Mouse (Mus musculus) embryo, embryonic 9.5 days (tissue): ENCODE results near the gene Slc17a7.
"Not testable (repeated sequence)": the region's sequence is repeated elsewhere in the genome, so short reads cannot be mapped to it uniquely, and the experiment has no call there.

Experiments
- DNase-seq: peaks from one replicate; pipeline ENCODE4 v3.0.0-alpha.2; 2017; ENCODE audit errors: extremely low spot score

Slc17a7 gene

DNA sequence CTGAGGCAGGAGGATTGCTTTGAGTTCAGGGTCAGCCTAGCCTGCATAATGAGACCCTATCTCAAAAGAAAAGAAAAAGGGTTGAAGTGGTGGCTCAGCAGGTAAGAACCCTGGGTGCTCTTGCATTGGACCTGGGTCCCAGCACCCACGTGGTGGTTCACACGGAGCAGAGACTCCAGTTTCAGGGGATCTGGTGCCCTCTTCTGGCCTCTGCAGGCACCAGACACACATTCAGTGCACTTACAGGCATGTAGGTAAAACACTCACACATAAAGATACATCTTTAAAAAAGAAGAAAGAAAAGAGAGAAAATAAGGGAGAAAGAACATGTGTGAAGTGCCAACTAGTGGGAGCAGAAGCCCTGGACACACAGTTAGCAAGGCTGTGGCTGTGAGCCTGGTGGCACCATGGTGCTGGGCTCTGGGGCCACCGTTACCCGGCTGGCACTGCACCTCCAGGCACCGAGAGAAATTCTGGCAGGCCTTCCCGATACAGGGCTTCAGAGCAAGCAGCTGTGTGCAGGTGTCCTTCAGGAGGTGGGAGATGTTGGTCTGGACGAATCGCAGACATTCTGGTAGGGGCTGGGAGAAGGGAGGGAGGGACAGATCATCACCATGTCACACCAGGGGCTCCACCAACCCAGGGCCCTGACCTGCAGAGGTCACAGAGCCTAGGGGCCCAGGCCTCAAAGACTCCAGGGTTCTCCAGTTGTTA, 30.1 kb upstream of the Slc17a7 start:
- no peak for DNase-seq

DNA sequence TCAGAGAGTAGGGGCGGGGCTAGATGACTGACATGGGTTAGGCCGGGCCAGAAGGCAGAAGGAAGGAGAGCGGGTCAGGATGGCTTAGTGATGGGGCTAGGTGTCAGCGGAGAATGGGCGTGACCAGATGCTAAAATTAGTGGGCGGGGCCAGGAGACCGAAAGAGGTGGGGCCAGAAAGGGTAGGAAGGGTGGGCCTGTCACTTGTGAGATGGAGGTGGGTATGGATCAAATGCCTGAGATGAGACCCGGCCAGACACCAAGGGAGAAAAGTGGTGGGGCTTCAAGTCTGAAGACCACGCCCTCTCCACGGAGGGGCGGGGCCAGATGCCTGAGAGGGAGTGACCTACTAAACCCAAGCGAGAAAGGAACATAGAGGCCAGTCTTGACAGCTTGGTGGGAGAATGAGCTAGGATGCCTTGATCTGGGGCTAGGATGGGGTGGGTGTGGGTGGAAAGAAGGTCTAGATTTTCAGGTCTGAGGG, 29.2 kb upstream of the Slc17a7 start:
- DNase-seq, result peak; percentile 51

DNA sequence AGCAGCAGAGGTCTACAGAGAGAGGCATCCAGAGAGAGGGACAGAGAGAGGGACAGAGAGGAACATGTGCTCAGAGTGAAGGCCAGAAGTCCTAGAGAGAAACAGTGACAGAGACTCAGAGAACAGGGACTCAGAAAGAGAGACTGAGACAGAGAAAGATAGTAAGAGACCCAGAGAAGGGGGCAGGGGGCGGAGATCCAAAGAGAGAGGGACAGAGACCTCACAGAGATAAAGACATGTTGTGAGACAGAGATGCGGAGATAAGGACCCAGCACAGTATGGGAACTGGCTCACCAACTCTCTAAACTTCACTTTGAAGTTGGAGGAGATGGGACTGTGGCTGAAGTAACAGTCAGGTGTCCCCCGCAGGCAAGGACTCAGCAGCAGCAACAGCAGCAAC, 28.4 kb upstream of the Slc17a7 start:
- no peak for DNase-seq

GRCm38 (mm10) chr7:45135993-45136567, 27.7 kb upstream of the Slc17a7 start, which contains the start of the genes Gm45713 and Flt3l:
Gene Gm45713, minus strand, starts transcription at chr7:45136231.
Gene Flt3l, minus strand, starts transcription at chr7:45136432.
- DNase-seq, result peak; percentile 79

DNA sequence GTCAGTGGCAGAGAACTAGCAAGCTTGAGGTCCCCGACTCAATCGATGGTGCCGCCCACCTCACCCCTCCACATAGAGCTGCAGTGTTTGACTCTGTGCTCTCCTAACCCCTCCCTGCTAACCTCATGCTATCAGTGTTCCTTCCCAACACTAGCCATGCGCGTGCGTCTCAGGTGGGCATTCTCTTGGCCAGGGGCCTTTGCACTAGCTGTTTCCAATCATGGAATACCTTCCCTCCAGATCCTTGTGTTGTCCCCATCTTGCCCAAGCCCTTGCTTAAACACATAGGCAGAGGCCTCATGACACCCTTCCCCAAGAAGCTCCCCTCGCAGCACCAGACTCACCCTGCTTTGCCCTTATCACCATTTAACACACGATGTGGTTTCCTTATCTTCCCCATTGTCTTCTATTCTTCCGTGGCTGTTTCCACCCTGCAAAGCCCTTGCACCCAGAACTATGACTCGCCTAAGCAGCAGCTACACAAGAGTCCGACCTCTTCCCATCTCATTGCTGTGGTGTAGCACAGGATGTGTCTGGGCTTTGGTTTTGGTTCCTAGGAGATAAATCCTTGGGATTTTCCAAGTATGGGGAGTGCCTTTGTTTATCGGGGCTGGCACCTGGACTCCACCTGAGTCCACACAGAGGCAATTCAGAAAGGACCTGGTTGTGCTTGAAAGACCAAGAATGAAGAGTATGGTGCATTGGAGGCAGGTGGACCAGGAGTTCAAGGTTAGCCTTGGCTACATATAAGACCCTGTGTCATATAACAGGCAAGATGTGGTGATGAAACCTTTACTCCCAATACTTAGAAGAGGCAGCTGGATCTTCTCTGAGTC, 26.4 kb upstream of the Slc17a7 start:
- no peak for DNase-seq

GRCm38 (mm10) chr7:45138403-45138802, 25.3 kb upstream of the Slc17a7 start:
- no peak for DNase-seq

- no peak for DNase-seq
Measured at GRCm38 (mm10) chr7:45139904-45140723, 23.6 kb upstream of the Slc17a7 start.

GRCm38 (mm10) chr7:45141319-45141718, 22.4 kb upstream of the Slc17a7 start:
- no peak for DNase-seq

GRCm38 (mm10) chr7:45141914-45142313, 21.8 kb upstream of the Slc17a7 start:
- DNase-seq, result no peak

DNA sequence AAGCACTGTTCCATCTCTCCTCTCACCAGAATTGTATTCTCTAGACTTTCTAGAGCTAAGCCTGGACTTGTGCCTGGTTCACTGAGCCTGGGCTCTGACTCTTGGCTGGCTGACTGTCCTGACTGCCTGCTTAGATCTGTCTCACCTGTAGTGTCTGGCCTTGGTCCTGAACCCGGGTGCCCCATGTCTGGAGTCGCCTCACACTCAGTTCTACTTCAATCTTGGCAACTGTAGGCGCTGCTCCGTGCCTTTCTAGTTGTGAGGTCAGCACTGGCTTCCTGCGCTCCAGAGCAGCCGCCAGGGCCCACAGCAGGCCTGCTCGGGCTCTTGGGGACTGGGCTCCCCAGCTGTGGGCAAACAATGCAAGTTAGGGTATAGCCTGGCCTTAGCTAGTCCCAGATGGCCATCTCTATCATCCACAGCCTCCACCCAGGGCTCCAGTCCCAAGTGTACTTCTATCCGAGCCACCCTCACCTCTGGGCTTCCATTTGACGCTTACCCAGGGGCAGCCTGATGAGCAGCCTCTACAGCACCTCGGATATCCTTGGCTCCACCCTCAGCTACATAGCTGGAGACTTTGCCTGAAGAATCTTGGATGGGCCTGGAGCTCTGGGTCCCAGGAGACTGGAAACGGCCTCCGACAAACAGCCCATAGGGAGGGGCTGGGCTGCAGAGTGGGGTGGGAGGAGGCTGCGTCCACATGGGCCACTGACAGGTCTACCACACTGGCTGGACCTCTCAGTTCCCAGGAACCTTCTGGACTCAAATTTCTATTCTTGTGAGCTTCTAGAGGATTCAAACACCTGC, 19.2 kb upstream of the Slc17a7 start:
- no peak for DNase-seq

DNA sequence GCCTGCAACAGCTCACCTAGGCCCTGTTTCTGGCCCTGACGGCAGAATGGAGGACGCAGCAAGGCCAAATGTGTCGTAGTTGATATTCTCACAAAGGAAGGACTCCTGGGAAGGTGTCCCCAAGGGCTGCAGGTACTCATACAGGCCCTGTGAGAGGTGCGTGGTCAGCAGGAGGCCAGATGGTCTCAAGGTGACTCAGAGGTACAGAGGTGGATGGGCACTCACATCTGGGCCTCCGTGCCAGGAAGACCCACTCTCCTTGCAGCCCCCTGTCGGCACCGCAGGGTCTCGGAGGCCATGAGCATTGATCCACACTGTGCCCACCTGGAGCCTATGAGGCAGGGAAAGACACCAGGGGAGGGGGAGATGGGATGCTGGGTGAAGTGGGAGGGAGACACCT, 18.3 kb upstream of the Slc17a7 start:
- no peak for DNase-seq

DNA sequence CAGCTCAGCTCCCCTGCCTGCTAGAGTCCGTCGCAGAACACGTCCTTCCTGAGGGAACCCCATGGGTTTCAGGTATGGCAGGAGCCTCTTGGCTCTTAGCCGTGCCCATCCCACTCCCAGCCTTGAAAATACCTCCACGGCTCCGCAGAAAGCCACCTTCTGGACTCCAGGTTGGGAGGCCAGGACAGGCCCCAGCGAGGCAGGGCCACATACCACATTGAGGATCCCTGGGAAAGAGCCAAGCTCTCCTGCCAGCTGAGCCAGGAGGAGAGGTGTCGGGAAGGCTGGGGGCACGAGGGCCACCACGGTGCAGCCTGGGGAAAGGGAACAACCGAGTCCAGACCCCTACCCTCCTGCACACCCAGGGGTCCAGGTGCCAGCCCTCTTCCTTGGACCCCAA, 16.5 kb upstream of the Slc17a7 start:
- no peak for DNase-seq

GRCm38 (mm10) chr7:45147899-45148298, 15.8 kb upstream of the Slc17a7 start:
- DNase-seq, result no peak

- no peak for DNase-seq
Measured at GRCm38 (mm10) chr7:45148534-45149098, 15.1 kb upstream of the Slc17a7 start.

GRCm38 (mm10) chr7:45149545-45149944, 14.2 kb upstream of the Slc17a7 start:
- DNase-seq, result no peak

- no peak for DNase-seq
Measured at GRCm38 (mm10) chr7:45150321-45150720, 13.4 kb upstream of the Slc17a7 start.

GRCm38 (mm10) chr7:45151303-45151702, 12.4 kb upstream of the Slc17a7 start:
- DNase-seq, result no peak

DNA sequence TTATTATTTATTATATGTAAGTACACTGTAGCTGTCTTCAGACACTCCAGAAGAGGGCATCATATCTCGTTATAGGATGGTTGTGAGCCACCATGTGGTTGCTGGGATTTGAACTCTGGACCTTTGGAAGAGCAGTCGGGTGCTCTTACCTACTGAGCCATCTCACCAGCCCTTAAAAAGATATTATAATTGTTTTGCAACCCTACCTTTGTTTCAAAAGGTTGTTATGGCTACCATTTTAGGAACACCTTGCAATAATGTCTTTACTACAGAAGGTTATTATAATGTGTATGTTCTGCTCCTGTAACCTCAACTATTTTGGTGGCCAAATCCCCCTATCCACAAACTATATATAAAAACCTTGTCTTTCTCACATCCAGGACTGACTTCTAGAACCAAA, 10.7 kb upstream of the Slc17a7 start:
- DNase-seq, result not testable (repeated sequence)

DNA sequence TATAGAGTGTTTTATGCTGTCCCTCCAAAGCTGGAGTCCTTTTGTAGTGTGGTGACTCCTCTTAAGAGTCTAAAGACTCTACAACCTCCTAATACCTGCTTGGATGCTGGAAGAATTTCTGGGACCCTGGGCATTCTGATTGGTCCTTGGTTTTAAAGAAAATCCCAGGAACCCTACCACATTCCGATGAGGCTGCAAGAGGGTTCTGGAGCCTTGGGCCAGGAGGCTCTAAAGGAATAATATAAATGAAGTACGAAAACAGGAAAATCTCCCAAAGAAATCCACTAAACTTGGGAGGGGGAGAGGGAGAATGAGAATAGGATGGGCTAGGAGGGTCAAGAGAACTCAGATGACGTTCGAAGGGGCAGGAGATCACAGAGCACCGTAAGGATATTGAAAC, 10.2 kb upstream of the Slc17a7 start:
- DNase-seq, result no peak
